Mouse (Mus musculus) neural tube, embryonic 11.5 days (tissue): ENCODE measurements at regions not wholly inside any gene's neighbourhood (a gene's known extent, or its start where the extent isn't known, plus 50 kb on each side); places are given as distances from the start of the nearest gene placed in this dataset.

Source experiments
- ATAC-seq: fragments of 200-750 bp; cut with Nextera tagmentation; 2 replicates; pipeline ENCODE4 v1.8.0; 2017; ENCODE audit warnings: moderate number of reproducible peaks, mild to moderate bottlenecking, moderate TSS enrichment, moderate library complexity; ENCODE audit not compliant: insufficient read depth, low FRiP score, low TSS enrichment
- DNase-seq: peaks from one replicate; pipeline ENCODE4 v3.0.0-alpha.2; 2015; ENCODE audit warnings: low spot score
- H3K27ac ChIP-seq: fragments of 300-500 bp; sonication (generic); 2 replicates; pipeline ENCODE4 v1.5.1; 2014; ENCODE audit warnings: low read depth, mild to moderate bottlenecking, low read length
- H3K27me3 ChIP-seq: fragments of 300-500 bp; sonication (generic); 2 replicates; pipeline ENCODE4 v1.6.1; 2014; ENCODE audit warnings: mild to moderate bottlenecking, low read length, mixed read lengths; ENCODE audit not compliant: control insufficient read depth, insufficient read depth
- H3K36me3 ChIP-seq: fragments of 300-500 bp; sonication (generic); 2 replicates; pipeline ENCODE4 v1.6.1; 2014; ENCODE audit warnings: mild to moderate bottlenecking, low read length, moderate library complexity, mixed read lengths; ENCODE audit not compliant: control insufficient read depth, insufficient read depth
- H3K4me1 ChIP-seq: fragments of 300-500 bp; sonication (generic); 2 replicates; pipeline ENCODE4 v1.6.1; 2014; ENCODE audit warnings: low read length, mixed read lengths; ENCODE audit not compliant: control insufficient read depth, insufficient read depth
- H3K4me2 ChIP-seq: fragments of 300-500 bp; sonication (generic); 2 replicates; pipeline ENCODE4 v1.6.1; 2014; ENCODE audit warnings: low read depth, mild to moderate bottlenecking, moderate library complexity
- H3K4me3 ChIP-seq: fragments of 300-500 bp; sonication (generic); 2 replicates; pipeline ENCODE4 v1.5.1; 2014; ENCODE audit warnings: low read depth, low read length
- H3K9ac ChIP-seq: fragments of 300-500 bp; sonication (generic); 2 replicates; pipeline ENCODE4 v1.6.1; 2014; ENCODE audit warnings: mild to moderate bottlenecking, low read length
- H3K9me3 ChIP-seq: fragments of 300-500 bp; sonication (generic); 2 replicates; pipeline ENCODE4 v1.6.1; 2016; ENCODE audit warnings: low read length; ENCODE audit not compliant: control insufficient read depth
- WGBS: fragments of 180-500 bp; shearing (Covaris S2); extraction: QIAGEN DNeasy Blood & Tissue Kit; methylation state at CpG from one replicate; pipeline ENCODE4 v1.1.7; 2014; 5-methylcytosine and 5-hydroxymethylcytosine counted together

DNA sequence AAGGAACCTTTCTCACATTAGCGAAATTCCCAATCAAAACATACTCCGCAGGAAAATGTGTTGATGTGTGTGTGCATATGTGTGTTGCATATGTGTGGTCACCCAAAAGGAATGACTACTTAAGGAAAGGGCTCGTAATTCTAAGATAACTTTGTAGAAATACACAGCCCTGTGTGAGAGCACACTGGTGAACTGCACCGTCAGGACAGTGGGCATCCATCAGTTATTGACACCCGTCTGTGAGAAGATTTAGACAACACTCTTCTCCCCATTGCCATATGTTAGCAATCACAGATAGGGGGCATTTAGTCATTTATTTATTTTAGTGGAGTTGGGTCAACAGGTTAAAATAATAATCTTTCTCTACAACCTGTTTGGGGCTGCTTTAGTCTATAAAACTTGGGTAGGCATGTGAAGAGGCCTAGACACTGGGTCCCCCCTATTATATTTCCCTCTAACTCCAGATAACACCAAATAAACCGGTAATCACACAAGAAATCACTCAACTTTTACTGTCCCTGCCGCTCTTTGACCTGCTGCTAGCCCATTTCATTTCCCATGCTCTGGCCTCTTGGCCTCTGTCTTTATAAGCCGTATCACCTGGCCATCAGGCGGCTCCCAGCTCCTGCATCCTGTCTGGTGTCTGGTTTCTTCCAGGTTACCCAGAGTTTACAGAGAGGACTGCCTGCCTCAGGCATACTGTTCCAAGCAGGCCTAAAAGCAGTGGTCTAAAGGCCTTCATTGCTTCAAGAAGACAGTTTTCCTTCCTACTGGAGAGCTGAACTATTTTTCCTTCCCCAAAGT, 169.8 kb upstream of the Arrdc4 start:
- H3K27ac ChIP-seq: no peak overlapping the region
- WGBS: 63% methylated on average over 9 of the region's 9 CpGs
- no peak overlapping the region for H3K4me2 ChIP-seq
- no peaks in the 10 kb centered on the region for H3K36me3 ChIP-seq
- no peaks in the 10 kb centered on the region for H3K27me3 ChIP-seq
- no peak overlapping the region for H3K4me3 ChIP-seq
- H3K4me1 ChIP-seq: no peaks in the 10 kb centered on the region
- no peak for ATAC-seq
- no peak overlapping the region for H3K9ac ChIP-seq
- H3K9me3 ChIP-seq: no peaks in the 10 kb centered on the region
- DNase-seq: no peak

DNA sequence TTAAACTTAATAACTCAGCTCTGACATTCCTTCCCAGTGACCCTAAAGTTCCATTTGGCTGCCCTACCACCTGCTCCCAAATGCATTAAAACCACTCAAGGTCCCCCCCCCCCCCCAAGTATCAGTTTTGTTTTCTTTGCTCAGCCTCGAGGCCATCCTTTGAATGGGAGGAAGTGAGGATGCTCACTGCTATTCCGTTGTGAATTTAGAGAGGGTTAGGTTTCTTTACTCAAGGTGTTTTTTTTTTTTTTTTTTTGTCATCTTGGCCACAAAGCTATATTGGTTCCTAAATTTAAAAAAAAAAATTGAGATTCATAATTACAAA, 168.8 kb upstream of the Arrdc4 start:
- Histone ChIP-seq H3K9me3 (no peaks in the 10 kb centered on the region), H3K4me1 (no peaks in the 10 kb centered on the region), H3K4me3 (no peak overlapping the region), H3K4me2 (no peak overlapping the region), H3K9ac (no peak overlapping the region), H3K27me3 (no peaks in the 10 kb centered on the region), H3K27ac (no peak overlapping the region), H3K36me3 (no peaks in the 10 kb centered on the region)
- WGBS: 20% methylated on average over 2 of the region's 2 CpGs
- ATAC-seq: no peak
- no peak for DNase-seq

DNA sequence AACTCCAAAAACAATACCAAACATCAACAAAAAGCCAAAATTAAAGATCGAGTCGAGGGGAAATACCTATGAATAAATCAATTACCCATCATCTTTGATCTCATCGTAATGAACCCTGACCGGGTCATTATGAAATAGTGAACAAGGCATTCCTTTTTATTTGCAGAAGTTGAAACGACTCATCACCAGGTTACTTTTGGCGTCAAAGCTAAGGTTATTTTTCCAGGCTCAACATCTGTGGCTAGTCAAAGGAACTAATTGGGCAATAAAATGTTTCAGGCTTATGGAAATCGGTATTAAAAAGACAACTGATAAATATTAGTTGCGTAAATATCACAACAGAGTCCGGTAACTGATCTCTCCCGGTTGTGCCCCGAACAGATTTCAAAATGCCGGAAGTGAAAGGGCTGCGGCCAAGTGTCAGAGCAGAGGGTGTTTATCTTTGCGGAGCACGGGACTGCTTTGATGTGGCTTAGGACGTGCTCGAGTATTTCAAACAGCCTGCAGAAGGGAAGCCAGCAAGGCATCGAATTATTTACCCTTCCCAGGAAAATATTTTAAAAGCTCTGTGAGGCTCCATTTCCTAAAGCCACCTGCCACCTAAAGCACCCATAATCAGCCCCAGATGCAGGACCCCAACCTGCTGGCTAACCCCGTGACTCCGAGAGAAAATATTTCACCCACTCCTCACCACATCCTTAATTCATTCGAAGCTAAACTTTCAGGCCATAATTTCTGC, 168.3 kb upstream of the Arrdc4 start:
- Histone ChIP-seq H3K4me2 (no peak overlapping the region), H3K9me3 (no peaks in the 10 kb centered on the region), H3K4me1 (no peaks in the 10 kb centered on the region), H3K27me3 (no peaks in the 10 kb centered on the region), H3K36me3 (no peaks in the 10 kb centered on the region), H3K9ac (no peak overlapping the region), H3K4me3 (no peak overlapping the region), H3K27ac (no peak overlapping the region)
- DNase-seq: no peak
- no peak for ATAC-seq
- WGBS: 45% methylated on average over 21 of the region's 21 CpGs

DNA sequence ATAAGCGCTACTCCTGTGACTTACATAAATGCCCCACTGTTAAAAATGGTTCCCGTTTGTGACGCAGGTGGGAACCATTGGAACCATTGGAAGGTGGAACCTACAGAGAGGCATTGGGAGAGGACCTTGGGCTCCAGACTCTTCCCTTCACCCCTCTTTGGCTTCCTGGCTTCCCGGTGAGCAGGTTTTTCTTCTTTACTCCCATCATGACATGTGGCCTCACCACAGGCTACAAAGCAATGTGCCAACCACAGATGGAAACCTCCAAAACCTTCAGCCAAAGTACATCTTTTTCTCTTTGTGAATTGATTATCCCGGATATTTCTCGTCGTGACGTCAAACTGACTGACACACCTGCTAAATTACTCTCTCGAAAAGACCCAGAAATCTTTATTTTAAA, 166.9 kb upstream of the Arrdc4 start:
- Histone ChIP-seq H3K4me2 (no peak overlapping the region), H3K4me3 (no peak overlapping the region), H3K9me3 (no peaks in the 10 kb centered on the region), H3K27ac (no peak overlapping the region), H3K36me3 (no peaks in the 10 kb centered on the region), H3K4me1 (no peaks in the 10 kb centered on the region), H3K9ac (no peak overlapping the region), H3K27me3 (no peaks in the 10 kb centered on the region)
- ATAC-seq (no peak), DNase-seq (no peak)
- 88% methylated on average over 9 of the region's 9 CpGs for WGBS

DNA sequence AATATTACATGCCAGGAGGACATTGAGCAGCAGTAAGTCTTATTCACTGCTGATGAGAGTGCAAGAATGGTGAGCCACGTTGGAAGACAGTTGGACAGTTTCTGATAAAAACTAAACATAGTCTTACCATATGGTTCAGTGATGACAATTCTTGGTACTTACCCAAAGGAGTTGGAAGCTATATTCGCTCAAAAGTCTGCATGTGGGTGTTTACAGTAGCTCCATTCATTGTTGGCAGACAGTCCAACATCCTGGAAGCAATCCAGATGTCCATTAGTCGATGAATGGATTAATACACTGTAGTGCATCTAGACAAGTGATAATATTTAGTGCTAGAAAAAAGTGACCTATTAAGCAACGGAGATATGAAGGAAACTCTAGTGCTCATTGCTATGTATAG, 165.3 kb upstream of the Arrdc4 start:
- no peak overlapping the region for H3K9ac ChIP-seq
- 80% methylated on average over 4 of the region's 4 CpGs for WGBS
- H3K4me2 ChIP-seq: no peak overlapping the region
- DNase-seq (no peak), ATAC-seq (no peak)
- no peaks in the 10 kb centered on the region for H3K27me3 ChIP-seq
- no peak overlapping the region for H3K27ac ChIP-seq
- H3K4me3 ChIP-seq: no peak overlapping the region
- H3K4me1 ChIP-seq: no peaks in the 10 kb centered on the region
- H3K9me3 ChIP-seq: no peaks in the 10 kb centered on the region
- no peaks in the 10 kb centered on the region for H3K36me3 ChIP-seq

DNA sequence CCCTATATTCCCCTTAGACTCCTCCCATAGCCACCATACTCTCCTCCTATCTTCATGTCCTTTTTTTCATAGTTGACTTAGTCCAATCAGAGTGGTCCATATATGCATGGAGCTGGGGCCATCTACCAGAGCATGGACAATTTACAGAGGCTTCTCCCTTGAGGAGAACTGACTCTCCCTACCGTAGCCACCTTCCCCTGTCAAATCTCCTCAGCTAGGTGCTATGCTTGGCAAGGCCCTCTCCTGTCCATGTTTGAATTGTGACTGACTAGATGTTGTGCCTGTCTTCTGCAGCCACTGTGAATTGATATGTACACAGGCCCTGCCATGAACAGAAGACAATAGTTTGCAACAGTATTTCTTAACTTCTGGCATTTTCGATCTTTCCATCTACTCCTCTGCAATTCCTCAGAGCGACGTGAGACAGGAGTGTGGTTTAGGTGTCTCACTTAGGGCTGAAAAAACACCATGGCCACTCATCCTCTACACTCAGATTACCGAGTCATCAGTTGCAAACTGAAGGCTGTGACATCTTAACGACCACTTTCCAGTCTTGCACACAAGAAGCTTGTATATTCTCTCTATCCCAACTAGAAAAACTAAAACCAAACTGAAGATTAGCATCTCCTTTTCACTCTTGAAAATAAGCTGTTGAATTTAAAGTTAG, 163.1 kb upstream of the Arrdc4 start:
- Histone ChIP-seq H3K4me2 (no peak overlapping the region), H3K36me3 (no peaks in the 10 kb centered on the region), H3K4me3 (no peak overlapping the region), H3K27ac (no peak overlapping the region), H3K27me3 (no peaks in the 10 kb centered on the region), H3K9me3 (no peaks in the 10 kb centered on the region), H3K4me1 (no peaks in the 10 kb centered on the region), H3K9ac (no peak overlapping the region)
- no peak for DNase-seq
- WGBS: 82% methylated on average over 6 of the region's 6 CpGs
- no peak for ATAC-seq

DNA sequence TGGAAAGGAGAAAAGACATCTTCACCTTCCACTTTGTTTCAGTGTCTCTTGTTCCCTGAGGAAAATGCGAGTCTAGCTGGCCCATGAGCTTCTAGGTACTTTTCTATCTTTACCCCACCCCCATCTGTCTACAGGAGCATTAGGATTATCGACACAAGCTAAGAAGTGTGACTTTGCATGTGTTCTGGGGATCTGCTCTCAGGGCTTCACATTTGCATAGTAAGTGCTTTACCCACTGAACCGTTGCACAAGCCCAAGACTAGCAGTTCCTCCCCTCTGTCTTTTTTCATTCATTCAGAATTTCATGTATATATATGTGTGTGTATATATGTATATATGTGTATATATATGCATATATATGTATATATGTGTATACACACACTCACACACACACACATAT, 162.5 kb upstream of the Arrdc4 start:
- H3K4me2 ChIP-seq: no peak overlapping the region
- H3K4me3 ChIP-seq: no peak overlapping the region
- no peaks in the 10 kb centered on the region for H3K36me3 ChIP-seq
- H3K9me3 ChIP-seq: no peaks in the 10 kb centered on the region
- no peak for ATAC-seq
- H3K27me3 ChIP-seq: no peaks in the 10 kb centered on the region
- no peak overlapping the region for H3K27ac ChIP-seq
- 87% methylated on average over 3 of the region's 3 CpGs for WGBS
- H3K9ac ChIP-seq: no peak overlapping the region
- DNase-seq: no peak
- H3K4me1 ChIP-seq: no peaks in the 10 kb centered on the region

DNA sequence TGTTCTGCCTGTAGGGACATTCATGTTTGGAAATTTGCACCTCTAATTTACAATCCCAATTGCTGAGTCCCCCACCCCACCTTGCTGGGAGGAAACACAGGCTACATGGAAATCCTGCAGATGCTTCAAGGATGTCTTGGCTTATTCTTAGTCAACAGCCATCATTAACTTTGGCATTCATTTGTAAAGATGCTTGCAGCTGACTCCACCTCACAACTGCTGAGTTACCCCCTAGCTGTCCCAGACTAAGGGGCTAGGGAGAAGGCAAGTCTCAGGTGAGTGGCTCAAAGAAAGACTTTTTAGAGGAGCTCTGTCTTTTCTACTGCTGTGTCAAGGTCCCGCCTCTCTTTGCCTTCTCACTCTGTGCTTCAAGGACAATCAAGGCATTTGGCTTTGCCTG, 160.7 kb upstream of the Arrdc4 start:
- Histone ChIP-seq H3K4me3 (no peak overlapping the region), H3K4me2 (no peak overlapping the region), H3K4me1 (no peaks in the 10 kb centered on the region), H3K27me3 (no peaks in the 10 kb centered on the region), H3K9ac (no peak overlapping the region), H3K9me3 (no peaks in the 10 kb centered on the region), H3K27ac (no peak overlapping the region), H3K36me3 (no peaks in the 10 kb centered on the region)
- no peak for ATAC-seq
- no peak for DNase-seq
- 100% methylated on average over 1 of the region's 1 CpGs for WGBS

DNA sequence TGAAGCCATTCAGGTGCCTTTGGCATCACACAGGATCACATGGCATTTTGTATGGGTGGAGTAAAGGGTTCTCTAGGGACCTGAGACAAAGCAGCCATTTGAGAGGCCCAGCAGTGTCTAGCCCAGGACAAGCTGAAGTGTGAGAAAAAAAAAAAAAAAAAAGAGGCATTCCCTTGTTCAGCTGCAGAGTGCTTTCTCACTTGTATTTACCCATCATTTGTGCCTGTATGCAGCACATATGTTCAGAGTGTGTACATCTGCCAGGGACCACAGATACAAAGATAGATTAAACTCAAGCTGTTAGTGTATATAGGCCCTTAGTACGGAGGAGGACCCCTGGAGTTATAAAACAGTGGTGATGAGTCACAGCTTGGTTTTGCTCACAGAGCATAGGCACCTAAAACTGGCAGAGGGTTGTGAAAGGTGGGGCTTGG, 159.4 kb upstream of the Arrdc4 start:
- Histone ChIP-seq H3K36me3 (no peaks in the 10 kb centered on the region), H3K4me1 (no peaks in the 10 kb centered on the region), H3K4me2 (no peak overlapping the region), H3K27me3 (no peaks in the 10 kb centered on the region), H3K27ac (no peak overlapping the region), H3K9ac (no peak overlapping the region), H3K4me3 (no peak overlapping the region), H3K9me3 (no peaks in the 10 kb centered on the region)
- DNase-seq (no peak), ATAC-seq (no peak)
- 33% methylated on average over 1 of the region's 1 CpGs for WGBS
